ENCODE assay signal across 11 mouse cellular contexts in genomic region chr1:63247831-63248359, GRCm38 (mm10). TPM values are rescaled to one million over a fixed set of nuclear protein-coding genes. Genes with fewer than 3 reads are reported as not detected.
DNase-seq lines count a peak whose midpoint lies in the region; ATAC-seq and TF ChIP-seq lines count a peak whose summit lies in the region.
"Had no signal": no experiment of that assay in that cellular context is flagged by ENCODE, and none has a peak within 500 bp of the region (broad histone marks: within the 10 kb centered on the region; RNA-seq: fewer than 3 reads in every experiment).

No protein-coding gene starts in this region.

- in situ Hi-C loops in ES-E14 (cut with MboI; ENCODE audit: low sequenced_read_pairs in 2 of 2, unreplicated experiment in 2 of 2): no loop called here

- no peak for ATAC-seq in heart, embryonic 12.5 days (ENCODE audit: insufficient number of reproducible peaks, low FRiP score)
- 0 out of 2 replicates have a peak, but pooled peaks have one; percentile 35 for ATAC-seq in midbrain, embryonic 12.5 days (ENCODE audit: low FRiP score, low read depth)

- peaks cover 48% of the 10 kb centered on the region for H3K27me3 ChIP-seq in heart, embryonic 12.5 days (replicated peaks)
- H3K27me3 ChIP-seq in hindbrain, embryonic 10.5 days (ENCODE audit: insufficient read depth, poor library complexity, severe bottlenecking): peaks cover 76% of the 10 kb centered on the region
- peaks cover 76% of the 10 kb centered on the region for H3K27me3 ChIP-seq in midbrain, embryonic 12.5 days

- H3K4me3 ChIP-seq in heart, embryonic 12.5 days: peak overlapping the region; percentile 39
- H3K4me3 ChIP-seq in ES-E14 (ENCODE audit: insufficient read depth in 1 of 2, low read depth in 1 of 2, low read length in 2 of 2, poor library complexity in 1 of 2, severe bottlenecking in 1 of 2): peak overlapping the region; percentile 18 to 60
- peak overlapping the region; percentile 48 for H3K4me3 ChIP-seq in hindbrain, embryonic 10.5 days
- H3K4me3 ChIP-seq in midbrain, embryonic 12.5 days: peak overlapping the region; percentile 32

- H3K4me2 ChIP-seq in heart, embryonic 12.5 days: peak overlapping the region; percentile 71
- peak overlapping the region; percentile 57 for H3K4me2 ChIP-seq in midbrain, embryonic 12.5 days (replicated peaks)

- intact Hi-C loops in heart, postnatal 25 days (cut with DNase I): no loop called here

- no peak for DNase-seq in heart, postnatal 25 days (ENCODE audit: low spot score)
- no peak for DNase-seq in ES-E14 (ENCODE audit: low read depth, low spot score)
- peak; percentile 63 for DNase-seq in hindbrain, embryonic 10.5 days (ENCODE audit: low spot score)
- no peak for DNase-seq in frontal cortex, adult 2 months (ENCODE audit: extremely low spot score in 1 of 2, low spot score in 1 of 2)
- no peak for DNase-seq in right cerebral cortex, adult 2 months (ENCODE audit: low spot score in 2 of 2)
- DNase-seq in right cerebral cortex, postnatal 25 days: no peak
- DNase-seq: kidney, adult 2 months had no signal

- H3K27ac ChIP-seq in heart, embryonic 12.5 days (ENCODE audit: poor library complexity, severe bottlenecking): no peak overlapping the region
- H3K27ac ChIP-seq in ES-E14 (ENCODE audit: insufficient read depth, low read depth, low read length, poor library complexity, severe bottlenecking): peak overlapping the region; percentile 68
- peak overlapping the region; percentile 85 for H3K27ac ChIP-seq in hindbrain, embryonic 10.5 days
- H3K27ac ChIP-seq in midbrain, embryonic 12.5 days (replicated peaks): peak overlapping the region; percentile 77
- H3K27ac ChIP-seq: macrophage had no signal

- H3K36me3 ChIP-seq in heart, embryonic 12.5 days: no peaks in the 10 kb centered on the region
- peaks cover 2% of the 10 kb centered on the region; the same call in 1 of the 2 replicates for H3K36me3 ChIP-seq in ES-E14 (ENCODE audit: control insufficient read depth, insufficient read depth, low read length, poor library complexity, severe bottlenecking)
- no peaks in the 10 kb centered on the region for H3K36me3 ChIP-seq in hindbrain, embryonic 10.5 days
- no peaks in the 10 kb centered on the region for H3K36me3 ChIP-seq in midbrain, embryonic 12.5 days

- no peaks in the 10 kb centered on the region for H3K9me3 ChIP-seq in heart, embryonic 12.5 days (replicated peaks)
- H3K9me3 ChIP-seq in ES-E14 (ENCODE audit: control insufficient read depth, insufficient read depth, low read depth, low read length): no peaks in the 10 kb centered on the region
- H3K9me3 ChIP-seq in hindbrain, embryonic 10.5 days: no peaks in the 10 kb centered on the region
- H3K9me3 ChIP-seq in midbrain, embryonic 12.5 days: no peaks in the 10 kb centered on the region

- H3K9ac ChIP-seq in heart, embryonic 12.5 days: peak overlapping the region; percentile 39; the same call in 1 of the 2 replicates
- peak overlapping the region; percentile 82 for H3K9ac ChIP-seq in ES-E14 (ENCODE audit: insufficient read depth, low read depth, low read length, poor library complexity, severe bottlenecking)
- peak overlapping the region; percentile 40 for H3K9ac ChIP-seq in midbrain, embryonic 12.5 days (replicated peaks)

- 1% methylated on average over 18 of the region's 18 CpGs for WGBS in heart, embryonic 12.5 days
- WGBS in hindbrain, embryonic 10.5 days: 2% methylated on average over 18 of the region's 18 CpGs
- WGBS in midbrain, embryonic 12.5 days: 1% methylated on average over 18 of the region's 18 CpGs

- 0 out of 2 replicates have a peak, but pooled peaks cover 6% of the 10 kb centered on the region for H3K4me1 ChIP-seq in heart, embryonic 12.5 days (replicated peaks)
- H3K4me1 ChIP-seq in ES-E14 (ENCODE audit: control insufficient read depth in 2 of 2, insufficient read depth in 2 of 2, low read length in 2 of 2, poor library complexity in 1 of 2): peaks cover 1 to 2% of the 10 kb centered on the region in 2 experiments; a peak in 1 of 4 replicates
- H3K4me1 ChIP-seq in hindbrain, embryonic 10.5 days (replicated peaks): peaks cover 34% of the 10 kb centered on the region
- H3K4me1 ChIP-seq in midbrain, embryonic 12.5 days: peaks cover 28% of the 10 kb centered on the region

TF ChIP-seq in ES-E14, 5 proteins besides CTCF, POLR2A, EP300 and RAD21:
- TF ChIP-seq HCFC1 (IDR thresholded peaks at IDR 0.05; ENCODE audit: borderline replicate concordance, insufficient read depth, low read length): no peak
- no peak for TF ChIP-seq ZNF384 (IDR thresholded peaks at IDR 0.05; ENCODE audit: low read depth, low read length)
- no peak for TF ChIP-seq ZC3H11A (IDR thresholded peaks at IDR 0.05; ENCODE audit: borderline replicate concordance, low read depth, low read length)
- TF ChIP-seq MAFK (IDR thresholded peaks at IDR 0.05; ENCODE audit: insufficient read depth, low read depth, low read length): no peak
- TF ChIP-seq CHD2 (IDR thresholded peaks at IDR 0.05; ENCODE audit: low read depth, low read length): no peak
TF ChIP-seq in ES-E14: peak in this region for 0.

RNA-seq across cellular contexts. Expression of gene Zdbf2, which starts 25.2 kb away (rescaled TPM):
- 9.2 and 10.7 TPM in 2 replicates for polyA plus RNA-seq in heart, embryonic 12.5 days (2016; fragmentation: Nextera tagmentation; extraction: Ambion mirVana)
- under 1 TPM; 0.39 to 0.49 TPM for total RNA-seq in heart, postnatal 25 days (2021)
- 25.6 and 43.2 TPM in 2 replicates for total RNA-seq in ES-E14 (2012; rRNA removed)
- 16.4 and 18.3 TPM in 2 replicates for polyA plus RNA-seq in hindbrain, embryonic 10.5 days (2016; fragmentation: Nextera tagmentation; extraction: Ambion mirVana)
- polyA plus RNA-seq in midbrain, embryonic 12.5 days (2016; fragmentation: Nextera tagmentation; extraction: Ambion mirVana): 30.9 and 40.2 TPM in 2 replicates
- polyA plus RNA-seq in frontal cortex, adult 2 months (2012; rRNA removed): 2.6 and 3.2 TPM in 2 replicates
- polyA plus RNA-seq: C2C12, macrophage had no signal

RNA-seq across cellular contexts. Expression of gene Gpr1, which starts 33.6 kb away (rescaled TPM):
- polyA plus RNA-seq in heart, embryonic 12.5 days (2016; fragmentation: Nextera tagmentation; extraction: Ambion mirVana): 0.11 TPM in 1 of 2 replicates, not detected in the other
- total RNA-seq in heart, postnatal 25 days (2021): under 1 TPM; 0.31 to 0.49 TPM
- total RNA-seq in ES-E14 (2012; rRNA removed): 1.3 and 2.2 TPM in 2 replicates
- 0.19 and 0.26 TPM in 2 replicates for polyA plus RNA-seq in hindbrain, embryonic 10.5 days (2016; fragmentation: Nextera tagmentation; extraction: Ambion mirVana)
- polyA plus RNA-seq in midbrain, embryonic 12.5 days (2016; fragmentation: Nextera tagmentation; extraction: Ambion mirVana): 0.15 and 0.20 TPM in 2 replicates
- 0.97 and 0.98 TPM in 2 replicates for polyA plus RNA-seq in frontal cortex, adult 2 months (2012; rRNA removed)
- polyA plus RNA-seq: C2C12, macrophage had no signal
